Mouse (Mus musculus) small intestine, adult 2 months (tissue): ENCODE results near the gene Ust. TPM values are rescaled to one million over a fixed set of nuclear protein-coding genes. Genes with fewer than 3 reads are reported as not detected.
A peak's percentile ranks its signal among the peaks of the same experiment; 100 is the strongest.
"Not testable (repeated sequence)": the region's sequence is repeated elsewhere in the genome, so short reads cannot be mapped to it uniquely, and the experiment has no call there.

Source experiments
- H3K27ac ChIP-seq: fragments of 200-500 bp; 2 replicates; pipeline ENCODE4 v1.5.1; 2012; ENCODE audit warnings: low read depth, low read length, control low read depth, inconsistent platforms; ENCODE audit not compliant: insufficient read depth
- H3K27me3 ChIP-seq: fragments of 200-500 bp; 2 replicates; pipeline ENCODE4 v1.6.1; 2012; ENCODE audit warnings: mild to moderate bottlenecking, moderate library complexity, low read length, inconsistent platforms; ENCODE audit not compliant: control insufficient read depth, insufficient read depth
- H3K36me3 ChIP-seq: fragments of 200-500 bp; 2 replicates; pipeline ENCODE4 v1.6.1; 2012; ENCODE audit warnings: mild to moderate bottlenecking, low read length, control low read depth, inconsistent platforms; ENCODE audit not compliant: control insufficient read depth, insufficient read depth
- H3K4me1 ChIP-seq: fragments of 200-500 bp; 2 replicates; pipeline ENCODE4 v1.6.1; 2012; ENCODE audit warnings: low read length, inconsistent platforms, mixed read lengths; ENCODE audit not compliant: control insufficient read depth, insufficient read depth, insufficient read length
- H3K4me3 ChIP-seq: fragments of 200-500 bp; 2 replicates; pipeline ENCODE4 v1.5.1; 2012; ENCODE audit warnings: low read depth, mild to moderate bottlenecking, control low read depth, inconsistent platforms, low read length, moderate library complexity
- CTCF ChIP-seq: fragments of 200-500 bp; IDR thresholded peaks from 2 replicates; pipeline ENCODE4 v1.5.1; 2012; ENCODE audit warnings: low read depth, mild to moderate bottlenecking, control low read depth, inconsistent platforms, low read length, moderate library complexity, mixed read lengths; ENCODE audit not compliant: insufficient replicate concordance, insufficient read length; ENCODE audit errors: extremely low read depth
- POLR2A ChIP-seq: fragments of 200-500 bp; IDR thresholded peaks from 2 replicates; pipeline ENCODE4 v1.6.1; 2012; ENCODE audit warnings: low read depth, mild to moderate bottlenecking, control low read depth, inconsistent platforms, low read length, moderate library complexity
- WGBS: fragments of 180-500 bp; shearing (Covaris S2); methylation state at CpG from one replicate; pipeline ENCODE4 v1.1.7; 2018; 5-methylcytosine and 5-hydroxymethylcytosine counted together
- polyA plus RNA-seq: library from polyadenylated mRNA; depleted of rRNA; stranded (reverse); fragments of >200 nt; gene quantifications from 2 replicates; pipeline ENCODE4 v1.2.3, GENCODE M21; 2012; rRNA removed

The Ust gene
- 0.33 and 0.67 TPM in 2 replicates for polyA plus RNA-seq

DNA sequence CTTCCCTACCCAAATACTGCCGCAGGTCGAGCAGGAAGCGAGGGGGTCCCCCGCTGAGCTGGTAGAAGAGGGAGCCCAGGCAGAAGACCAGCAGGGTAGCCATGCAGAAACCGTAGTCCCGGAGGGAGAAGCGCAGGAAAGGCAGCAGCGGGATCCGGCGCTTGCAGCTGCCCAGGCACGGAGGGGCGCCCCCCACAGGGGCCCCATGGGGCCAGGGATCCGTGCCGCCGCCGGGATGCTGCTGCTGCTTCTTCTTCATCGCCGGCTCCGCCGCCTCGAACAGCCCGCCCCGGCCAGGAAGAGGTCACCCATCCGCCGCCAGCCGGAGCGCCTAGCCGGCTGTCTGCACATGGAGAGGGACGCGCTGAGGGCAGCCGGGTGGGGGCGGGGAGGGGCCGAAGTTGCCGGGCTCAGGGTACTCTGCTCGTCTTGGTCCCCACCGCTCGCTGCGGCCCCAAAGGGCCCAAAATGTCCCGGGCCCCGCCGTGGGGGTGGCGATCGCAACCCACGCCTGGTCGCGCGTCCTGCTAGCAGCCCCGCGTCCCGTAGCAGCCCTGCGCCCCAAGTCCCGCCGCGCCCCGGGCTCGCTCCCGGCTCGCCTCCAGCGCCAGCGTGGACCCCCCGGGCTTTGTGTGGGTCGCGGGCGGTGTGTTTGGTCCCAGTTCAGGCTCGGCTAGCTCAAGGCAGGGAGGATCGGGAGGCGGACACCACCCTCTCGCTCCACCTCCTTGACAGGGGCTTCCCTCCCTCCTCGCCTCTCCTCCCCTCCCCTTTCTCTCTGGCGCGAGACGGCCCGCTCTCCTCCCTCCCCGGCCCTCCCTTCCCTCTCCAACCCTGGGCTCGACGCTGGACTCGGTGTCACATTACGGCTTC lies at the start of gene Ust:
TSS of gene Ust (minus strand) at position 685 of the 873 bp plus-strand sequence.
- H3K36me3 ChIP-seq = no peaks in the 10 kb centered on the region
- H3K27ac ChIP-seq = peak within 1 kb of the TSS; percentile 22; the same call in 1 of the 2 replicates
- H3K27me3 ChIP-seq = peaks cover 12% of the 10 kb centered on the region
- H3K4me1 ChIP-seq = no peaks in the 10 kb centered on the region; the same call in 1 of the 2 replicates
- no peak for TF ChIP-seq POLR2A
- no peak for TF ChIP-seq CTCF
- H3K4me3 ChIP-seq = peak within 1 kb of the TSS; percentile 94
- under 1% methylated on average over 77 of the region's 78 CpGs for WGBS

DNA sequence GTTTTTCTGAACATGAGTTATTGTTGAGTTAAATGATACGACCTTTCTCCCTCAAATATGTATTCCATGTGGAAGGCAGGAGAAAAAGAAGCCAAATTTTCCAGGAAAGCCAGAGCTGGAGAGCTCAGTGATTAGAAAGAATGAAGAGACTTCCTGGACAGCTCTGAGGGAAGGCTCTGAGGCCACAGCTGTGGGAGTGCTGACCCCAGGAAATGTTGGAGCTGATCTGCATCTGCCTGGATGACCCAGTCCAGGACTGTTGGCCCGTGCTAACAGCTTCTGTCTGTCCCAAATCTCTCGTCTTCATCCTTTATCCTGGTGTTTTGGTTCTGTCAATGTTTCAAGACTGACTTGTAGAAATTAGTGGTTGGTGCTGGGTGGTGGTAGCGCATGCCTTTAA lies 42.7 kb upstream of the Ust start:
- Histone ChIP-seq H3K27ac (no peak overlapping the region), H3K4me3 (no peak overlapping the region), H3K36me3 (no peaks in the 10 kb centered on the region), H3K4me1 (no peaks in the 10 kb centered on the region), H3K27me3 (no peaks in the 10 kb centered on the region; the same call in 1 of the 2 replicates)
- 80% methylated on average over 4 of the region's 4 CpGs for WGBS
- TF ChIP-seq POLR2A = no peak

DNA sequence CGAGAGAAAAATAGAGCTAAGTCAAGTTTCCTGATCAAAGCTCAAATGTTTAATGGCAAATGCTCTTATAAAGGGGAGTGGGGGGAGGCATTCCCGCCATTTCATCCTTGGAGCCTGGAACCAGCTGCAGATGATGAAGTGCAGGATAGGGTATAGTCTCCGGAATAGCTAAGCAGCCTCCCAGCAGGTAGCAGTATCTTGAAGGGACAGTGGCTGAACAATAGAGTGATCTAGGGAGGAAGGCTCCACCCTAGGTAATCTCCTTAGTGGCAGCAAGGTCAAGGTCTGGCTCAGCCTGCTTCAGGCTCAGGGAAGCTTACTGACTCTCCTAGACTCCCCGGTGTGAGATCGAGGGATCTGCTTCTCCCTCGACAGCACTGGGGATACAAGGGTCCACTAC lies 40.9 kb upstream of the Ust start:
- H3K4me1 ChIP-seq, H3K27ac ChIP-seq, H3K36me3 ChIP-seq, H3K27me3 ChIP-seq, H3K4me3 ChIP-seq: not testable (repeated sequence)
- 81% methylated on average over 6 of the region's 6 CpGs for WGBS

DNA sequence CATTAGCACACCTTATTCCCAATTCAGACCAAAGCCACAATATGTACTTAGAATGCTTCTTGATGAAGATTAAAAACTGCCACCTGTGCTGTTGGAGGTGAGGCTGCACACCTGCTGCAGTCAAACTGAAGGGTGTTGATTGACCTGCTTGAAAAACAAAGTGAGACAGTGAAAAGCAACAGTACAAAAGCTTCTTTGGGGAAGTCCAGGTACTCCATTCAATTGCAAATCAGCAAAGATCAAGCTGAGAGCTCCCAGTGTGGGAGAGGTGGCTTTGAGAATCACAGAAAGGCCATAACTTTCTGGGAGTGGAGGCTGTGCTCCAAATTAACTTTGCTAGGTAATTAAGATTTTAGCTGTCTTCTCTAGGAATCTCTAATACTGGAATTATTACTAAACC lies 33.6 kb upstream of the Ust start:
- not testable (repeated sequence) for H3K36me3 ChIP-seq, H3K27ac ChIP-seq, H3K4me1 ChIP-seq, H3K27me3 ChIP-seq, H3K4me3 ChIP-seq

DNA sequence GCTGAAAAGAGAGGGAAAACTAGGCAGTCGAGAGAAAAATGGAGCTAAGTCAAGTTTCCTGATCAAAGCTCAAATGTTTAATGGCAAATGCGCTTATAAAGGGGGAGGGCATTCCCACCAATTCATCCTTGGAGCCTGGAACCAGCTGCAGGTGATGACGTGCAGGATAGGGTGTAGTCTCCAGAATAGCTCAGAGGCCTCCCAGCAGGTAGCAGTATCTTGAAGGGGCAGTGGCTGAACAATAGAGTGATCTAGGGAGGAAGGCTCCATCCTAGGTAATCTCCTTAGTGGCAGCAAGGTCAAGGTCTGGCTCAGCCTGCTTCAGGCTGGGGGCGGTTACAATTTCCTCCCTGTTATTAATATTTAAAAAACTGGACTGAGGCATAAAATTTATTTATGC lies 33.0 kb upstream of the Ust start:
- H3K4me1 ChIP-seq, H3K4me3 ChIP-seq, H3K27me3 ChIP-seq, H3K36me3 ChIP-seq, H3K27ac ChIP-seq: not testable (repeated sequence)
- 85% methylated on average over 4 of the region's 4 CpGs for WGBS

DNA sequence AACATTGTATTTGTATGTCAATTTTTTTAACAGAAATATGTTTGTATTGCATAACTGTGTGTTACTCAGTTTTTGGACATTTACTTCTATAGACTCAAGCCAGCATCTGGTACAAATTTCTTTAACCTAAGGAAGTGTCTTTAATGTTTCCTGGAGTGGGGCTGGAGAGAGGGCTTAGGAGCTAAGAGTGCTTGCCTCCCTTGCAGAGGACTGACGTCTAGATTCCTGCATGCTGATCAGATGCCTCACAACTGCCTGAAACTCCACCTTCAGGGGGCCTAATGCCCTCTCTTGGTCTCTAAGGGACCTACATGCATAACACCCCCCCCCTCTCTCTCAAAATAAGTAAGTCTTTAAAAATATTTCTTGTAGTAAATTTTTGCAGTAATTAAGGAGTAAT lies 22.9 kb upstream of the Ust start:
- no peaks in the 10 kb centered on the region for H3K4me1 ChIP-seq
- WGBS = 33% methylated on average over 1 of the region's 1 CpGs
- no peaks in the 10 kb centered on the region for H3K36me3 ChIP-seq
- TF ChIP-seq POLR2A (no peak), CTCF (no peak)
- H3K27me3 ChIP-seq = no peaks in the 10 kb centered on the region
- no peak overlapping the region for H3K4me3 ChIP-seq
- H3K27ac ChIP-seq = no peak overlapping the region

DNA sequence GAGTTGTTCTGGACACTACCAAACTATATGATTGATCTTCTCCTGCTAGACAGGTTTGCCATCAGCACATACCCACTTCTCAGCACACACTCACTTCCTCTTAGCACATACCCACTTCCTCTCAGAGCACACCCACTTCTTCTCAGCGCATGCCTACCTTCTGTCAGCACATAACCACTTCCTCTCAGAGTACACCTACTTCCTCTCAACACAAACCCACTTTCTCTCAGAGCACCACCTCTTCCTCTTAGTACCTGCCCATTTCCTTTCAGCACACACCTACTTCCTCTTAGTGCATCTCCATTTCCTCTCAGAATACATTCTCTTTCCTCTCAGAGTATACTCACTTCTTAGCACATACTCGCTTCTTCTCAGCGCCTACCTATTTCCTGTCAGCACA lies 16.8 kb upstream of the Ust start:
- no peaks in the 10 kb centered on the region for H3K36me3 ChIP-seq
- no peaks in the 10 kb centered on the region for H3K4me1 ChIP-seq
- 77% methylated on average over 3 of the region's 3 CpGs for WGBS
- H3K27ac ChIP-seq = no peak overlapping the region
- no peak overlapping the region for H3K4me3 ChIP-seq
- TF ChIP-seq CTCF = no peak
- TF ChIP-seq POLR2A = no peak
- no peaks in the 10 kb centered on the region for H3K27me3 ChIP-seq

DNA sequence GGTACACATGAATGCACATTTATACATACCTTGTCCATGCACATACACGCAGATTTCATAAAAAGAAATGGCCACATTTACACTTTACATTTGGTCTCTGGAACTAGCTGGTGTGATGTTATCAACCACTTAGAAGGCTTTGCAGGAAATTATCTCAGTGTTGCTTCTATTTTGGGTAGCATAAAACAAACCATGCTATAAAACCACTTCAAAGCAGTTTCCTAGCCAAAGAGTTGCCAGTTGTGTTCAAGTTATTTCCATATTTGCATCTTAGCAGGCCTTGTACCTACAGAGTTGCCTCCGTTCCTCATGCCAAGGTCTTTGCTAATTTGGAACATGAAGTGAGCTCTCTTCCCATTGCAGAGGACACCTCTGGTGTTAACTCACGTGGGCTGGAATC lies 13.0 kb upstream of the Ust start:
- no peak overlapping the region for H3K27ac ChIP-seq
- no peaks in the 10 kb centered on the region for H3K4me1 ChIP-seq
- no peak for TF ChIP-seq CTCF
- TF ChIP-seq POLR2A = no peak
- H3K4me3 ChIP-seq = no peak overlapping the region
- no peaks in the 10 kb centered on the region for H3K27me3 ChIP-seq
- H3K36me3 ChIP-seq = no peaks in the 10 kb centered on the region
- 75% methylated on average over 3 of the region's 3 CpGs for whole genome bisulfite sequencing
